In genomic region chr13:8870160-8870509, GRCm38 (mm10) we compare ENCODE assay signal across 8 mouse cellular contexts. TPM values are rescaled to one million over a fixed set of nuclear protein-coding genes. Genes with fewer than 3 reads are reported as not detected.
DNase-seq lines count a peak whose midpoint lies in the region; ATAC-seq and TF ChIP-seq lines count a peak whose summit lies in the region.

No protein-coding gene starts in this region.

- 3% methylated on average over 9 of the region's 9 CpGs for WGBS in kidney, embryonic 16.5 days
- 6% methylated on average over 9 of the region's 9 CpGs for WGBS in forebrain, embryonic 16.5 days
- 3% methylated on average over 9 of the region's 9 CpGs for WGBS in macrophage (ENCODE audit: missing documents)

- H3K36me3 ChIP-seq in kidney, embryonic 16.5 days (ENCODE audit: insufficient read depth, low read length) = 0 out of 2 replicates have a peak, but pooled peaks cover 6% of the 10 kb centered on the region
- peaks cover 26% of the 10 kb centered on the region for H3K36me3 ChIP-seq in G1E (replicated peaks)
- H3K36me3 ChIP-seq in forebrain, embryonic 16.5 days (ENCODE audit: control insufficient read depth, insufficient read depth) = no peaks in the 10 kb centered on the region
- no peaks in the 10 kb centered on the region for H3K36me3 ChIP-seq in macrophage (ENCODE audit: inconsistent target)

- no peaks in the 10 kb centered on the region for H3K9me3 ChIP-seq in kidney, embryonic 16.5 days (ENCODE audit: low read length)
- H3K9me3 ChIP-seq in G1E (replicated peaks) = no peaks in the 10 kb centered on the region
- no peaks in the 10 kb centered on the region for H3K9me3 ChIP-seq in forebrain, embryonic 16.5 days (ENCODE audit: control insufficient read depth, low read length)

- peak overlapping the region; percentile 84 for H3K4me3 ChIP-seq in kidney, embryonic 16.5 days (ENCODE audit: low read length)
- H3K4me3 ChIP-seq in G1E (ENCODE audit: low read depth, low read length) (peak overlapping the region; percentile 97), macrophage (ENCODE audit: inconsistent target) (peak overlapping the region; percentile 94)
- peak overlapping the region; percentile 93 for H3K4me3 ChIP-seq in forebrain, embryonic 16.5 days (replicated peaks; ENCODE audit: low read length)

- H3K27ac ChIP-seq in kidney, embryonic 16.5 days (ENCODE audit: low read length) = peak overlapping the region; percentile 95; the same call in 1 of the 2 replicates
- no peak overlapping the region; the same call in 1 of the 2 replicates for H3K27ac ChIP-seq in forebrain, embryonic 16.5 days (ENCODE audit: low read length)
- peak overlapping the region; percentile 95 for H3K27ac ChIP-seq in macrophage

- H3K79me2 ChIP-seq in macrophage (ENCODE audit: inconsistent target) = peaks cover 56% of the 10 kb centered on the region

- no peak for DNase-seq in kidney, adult 11 months
- no peak for DNase-seq in G1E (ENCODE audit: low spot score)
- DNase-seq in gastrocnemius, postnatal 36 days = no peak
- DNase-seq in urinary bladder, postnatal 14 days (ENCODE audit: low spot score) = no peak
- no peak for DNase-seq in layer of hippocampus, postnatal 36 days

- H3K9ac ChIP-seq in kidney, embryonic 16.5 days (replicated peaks; ENCODE audit: low read length) = peak overlapping the region; percentile 80
- H3K9ac ChIP-seq in forebrain, embryonic 16.5 days (replicated peaks; ENCODE audit: low read depth, low read length) = peak overlapping the region; percentile 88

- ATAC-seq in kidney, embryonic 16.5 days (ENCODE audit: low FRiP score, low TSS enrichment) = no peak
- ATAC-seq in G1E (ENCODE audit: extremely low read depth, insufficient number of reproducible peaks, low FRiP score, poor library complexity, severe bottlenecking) = no peak
- no peak for ATAC-seq in forebrain, embryonic 16.5 days

- no peak for TF ChIP-seq CTCF in G1E (IDR thresholded peaks at IDR 0.05; ENCODE audit: low read depth, low read length)

- H3K4me2 ChIP-seq in kidney, embryonic 16.5 days (replicated peaks; ENCODE audit: low read depth, low read length) = peak overlapping the region; percentile 85
- H3K4me2 ChIP-seq in forebrain, embryonic 16.5 days (ENCODE audit: low read length) = peak overlapping the region; percentile 91

- no peaks in the 10 kb centered on the region for H3K27me3 ChIP-seq in kidney, embryonic 16.5 days (ENCODE audit: insufficient read depth, low read length)
- no peaks in the 10 kb centered on the region for H3K27me3 ChIP-seq in G1E (ENCODE audit: insufficient read depth, low read length)
- no peaks in the 10 kb centered on the region for H3K27me3 ChIP-seq in forebrain, embryonic 16.5 days (replicated peaks; ENCODE audit: control insufficient read depth, insufficient read depth, low read length)

- intact Hi-C loops in gastrocnemius, postnatal 36 days (cut with DNase I) = no loop called here

- peaks cover 8% of the 10 kb centered on the region for H3K4me1 ChIP-seq in kidney, embryonic 16.5 days (ENCODE audit: insufficient read depth, low read length)
- peaks cover 36% of the 10 kb centered on the region for H3K4me1 ChIP-seq in G1E (ENCODE audit: insufficient read depth, low read depth, low read length)
- peaks cover 15% of the 10 kb centered on the region for H3K4me1 ChIP-seq in forebrain, embryonic 16.5 days (replicated peaks; ENCODE audit: control insufficient read depth, insufficient read depth, low read length)

RNA-seq across cellular contexts. Expression of gene Wdr37, which starts 1.6 kb away (rescaled TPM):
- polyA plus RNA-seq in kidney, embryonic 16.5 days (2015; fragmentation: Nextera tagmentation; extraction: Ambion mirVana) = 21.0 and 21.6 TPM in 2 replicates
- total RNA-seq in G1E (2014; fragmentation: Nextera tagmentation) (48.5 and 48.6 TPM in 2 replicates), G1E (2017) (45.1 and 55.5 TPM in 2 replicates)
- polyA plus RNA-seq in G1E (2012) (3.9 and 12.2 TPM in 2 replicates), macrophage (2018) (9.9 to 17.1 TPM (median 17.1 TPM) in 3 replicates)
- 48.8 and 51.0 TPM in 2 replicates for polyA plus RNA-seq in forebrain, embryonic 16.5 days (2015; fragmentation: Nextera tagmentation; extraction: Ambion mirVana)
- 100 to 1,000 TPM in 20 of 26 experiments, 10 to 100 TPM in 6; 79.2 to 231 (median 134) TPM for total RNA-seq in macrophage (2018; cell fraction: chromatin; rRNA removed)
- 10 to 100 TPM; 19.4 to 36.3 (median 23.0) TPM for total RNA-seq in macrophage (2018; cell fraction: cytosol; rRNA removed)
- total RNA-seq in macrophage (2018; cell fraction: nucleus; rRNA removed) = 100 to 1,000 TPM in 3 of 26 experiments, 10 to 100 TPM in 23; 47.4 to 203 (median 75.8) TPM
- total RNA-seq in gastrocnemius, postnatal 36 days (2021) = 10 to 100 TPM; 26.2 to 27.0 TPM
- total RNA-seq in layer of hippocampus, postnatal 36 days (2021) = 100 to 1,000 TPM in 1 of 2 experiments, 10 to 100 TPM in 1; 95.8 to 101 TPM

RNA-seq across cellular contexts. Expression of gene Idi1, which starts 15.2 kb away (rescaled TPM):
- polyA plus RNA-seq in kidney, embryonic 16.5 days (2015; fragmentation: Nextera tagmentation; extraction: Ambion mirVana) = 59.7 and 62.6 TPM in 2 replicates
- 575 and 668 TPM in 2 replicates for total RNA-seq in G1E (2014; fragmentation: Nextera tagmentation)
- total RNA-seq in G1E (2017) = 871 and 936 TPM in 2 replicates
- polyA plus RNA-seq in G1E (2012) = 24.5 and 27.6 TPM in 2 replicates
- 99.8 and 101 TPM in 2 replicates for polyA plus RNA-seq in forebrain, embryonic 16.5 days (2015; fragmentation: Nextera tagmentation; extraction: Ambion mirVana)
- total RNA-seq in macrophage (2018; cell fraction: chromatin; rRNA removed) = 10 to 100 TPM in 25 of 26 experiments, 1 to 10 TPM in 1; 5.3 to 36.8 (median 18.8) TPM
- total RNA-seq in macrophage (2018; cell fraction: cytosol; rRNA removed) = 10 to 100 TPM; 24.8 to 57.6 (median 35.9) TPM
- total RNA-seq in macrophage (2018; cell fraction: nucleus; rRNA removed) = 100 to 1,000 TPM in 1 of 26 experiments, 10 to 100 TPM in 25; 17.0 to 108 (median 34.5) TPM
- polyA plus RNA-seq in macrophage (2018) = 16.6 to 78.3 TPM (median 44.0 TPM) in 3 replicates
- total RNA-seq in gastrocnemius, postnatal 36 days (2021) = 1 to 10 TPM; 4.8 to 5.8 TPM
- total RNA-seq in layer of hippocampus, postnatal 36 days (2021) = 10 to 100 TPM; 35.7 to 40.8 TPM
